Mouse (Mus musculus) CD4-positive, CD25-positive, alpha-beta regulatory T cell, adult 2 months (primary cell): ENCODE data around the gene Bco1.

Source experiments
- DNase-seq: peaks from one replicate; pipeline ENCODE4 v3.0.0-alpha.2; 2012; ENCODE audit warnings: low read depth, low spot score

Bco1 gene

DNA sequence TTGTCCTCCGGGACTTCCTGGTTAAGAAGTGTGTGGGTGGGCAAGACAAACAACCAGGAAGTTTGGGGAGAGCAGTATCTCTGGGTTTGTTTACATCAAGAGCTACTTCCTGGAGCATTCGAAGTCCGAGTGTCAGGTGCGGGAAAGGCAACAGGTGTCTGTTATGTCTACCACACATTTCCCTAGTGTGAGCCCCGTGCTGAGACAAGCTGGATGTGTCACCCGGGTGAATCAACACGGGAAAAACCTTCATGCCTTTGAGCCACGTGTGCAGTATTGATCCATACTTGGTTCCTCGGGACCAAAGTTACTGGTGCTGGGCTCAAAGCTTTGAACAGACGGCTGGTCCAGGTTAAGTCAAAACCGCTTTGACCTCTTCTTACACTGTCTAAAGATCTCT, 41.7 kb downstream of the Bco1 start:
- no peak for DNase-seq

GRCm38 (mm10) chr8:117148520-117148919, 52.9 kb downstream of the Bco1 start:
- DNase-seq, result peak; percentile 46

DNA sequence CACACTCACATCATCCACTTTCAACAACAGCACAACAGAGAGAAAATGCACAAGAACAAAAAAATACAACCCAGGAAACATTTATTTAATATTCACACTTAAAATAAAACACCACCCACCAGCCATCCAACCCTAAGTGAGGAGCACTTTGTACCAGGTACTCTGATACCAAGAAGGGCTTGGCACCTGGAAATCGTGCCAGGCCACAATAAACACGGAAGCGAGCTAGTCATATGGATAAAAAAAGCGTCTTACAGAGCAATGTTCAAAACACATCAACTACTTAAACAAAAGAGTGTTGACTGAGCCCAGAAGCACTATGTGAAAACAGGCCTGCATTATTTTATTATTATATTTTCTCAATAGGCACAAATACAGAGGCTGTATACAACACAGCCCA, 60.5 kb downstream of the Bco1 start:
- no peak for DNase-seq

- peak; percentile 62 for DNase-seq
Observed at GRCm38 (mm10) chr8:117156866-117157768, 61.5 kb downstream of the Bco1 start.

DNA sequence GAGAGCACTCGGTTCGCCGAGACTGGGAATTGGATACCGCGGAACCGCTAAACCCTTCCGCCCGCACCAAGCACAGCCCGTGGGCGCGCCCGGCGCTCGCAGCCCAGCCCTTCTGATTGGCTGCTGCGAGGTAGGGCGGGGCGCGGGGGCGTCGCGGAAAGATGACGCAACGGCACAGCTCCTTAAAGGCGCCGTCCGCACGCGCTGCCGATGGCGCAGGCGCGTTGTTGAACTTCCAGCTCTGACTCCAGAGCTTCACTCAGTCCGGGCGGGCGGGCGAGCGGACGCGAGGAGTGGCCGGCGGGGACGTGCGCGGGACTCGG, 62.1 kb downstream of the Bco1 start:
- peak; percentile 99 for DNase-seq

DNA sequence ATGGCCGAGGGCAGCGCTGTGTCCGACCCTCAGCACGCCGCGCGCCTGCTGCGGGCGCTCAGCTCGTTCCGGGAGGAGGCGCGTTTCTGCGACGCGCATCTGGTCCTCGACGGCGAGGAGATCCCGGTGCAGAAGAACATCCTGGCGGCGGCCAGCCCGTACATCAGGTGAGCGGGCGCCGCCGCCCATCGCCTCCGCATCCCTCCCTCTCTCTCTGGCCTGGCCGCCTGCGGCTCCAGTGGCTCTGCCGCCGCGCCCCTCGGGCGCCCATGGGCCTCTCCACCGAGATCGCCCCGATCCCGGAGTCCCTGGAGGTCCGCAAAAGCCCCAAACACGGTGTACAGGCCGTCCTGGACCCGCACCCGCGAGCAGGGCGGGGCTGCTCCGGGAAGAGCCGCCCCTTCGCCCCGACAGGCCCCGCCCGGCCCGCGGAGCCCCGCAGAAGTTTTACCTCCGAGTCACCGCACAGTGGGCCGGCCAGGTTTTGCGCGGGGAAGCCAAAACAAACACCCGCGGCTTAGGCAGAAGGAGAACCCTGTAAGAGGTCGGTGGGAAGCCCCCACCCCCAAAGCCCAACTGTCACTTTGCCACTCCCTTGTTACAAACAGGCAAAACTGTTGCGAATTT, 62.6 kb downstream of the Bco1 start, which contains the start of gene Gan:
Gene Gan (plus strand): TSS at position 1 of the 627 bp plus-strand sequence.
- DNase-seq, result peak; percentile 67

GRCm38 (mm10) chr8:117159031-117159430, 63.4 kb downstream of the Bco1 start:
- DNase-seq, result no peak

DNA sequence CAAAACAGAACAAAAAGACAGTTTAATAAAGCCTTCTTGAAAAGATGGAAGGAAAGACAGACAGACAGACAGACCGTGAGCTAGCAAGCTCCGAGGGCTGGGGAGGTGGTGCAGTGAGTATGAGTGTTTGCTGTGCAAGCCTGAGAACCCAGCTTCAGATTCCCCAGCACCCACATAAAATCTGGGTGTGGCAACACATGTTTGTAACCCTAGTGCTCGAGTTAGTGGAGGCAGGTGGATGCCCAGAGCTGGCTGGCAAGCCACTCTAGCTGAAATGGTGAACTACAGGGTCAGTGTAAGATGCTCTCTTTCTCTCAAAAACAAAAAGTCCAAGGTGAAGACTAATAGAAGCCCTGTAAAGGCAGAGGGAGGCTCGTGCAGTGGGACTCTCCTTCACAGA, 69.3 kb downstream of the Bco1 start:
- DNase-seq, result no peak

GRCm38 (mm10) chr8:117165542-117165941, 69.9 kb downstream of the Bco1 start:
- no peak for DNase-seq

DNA sequence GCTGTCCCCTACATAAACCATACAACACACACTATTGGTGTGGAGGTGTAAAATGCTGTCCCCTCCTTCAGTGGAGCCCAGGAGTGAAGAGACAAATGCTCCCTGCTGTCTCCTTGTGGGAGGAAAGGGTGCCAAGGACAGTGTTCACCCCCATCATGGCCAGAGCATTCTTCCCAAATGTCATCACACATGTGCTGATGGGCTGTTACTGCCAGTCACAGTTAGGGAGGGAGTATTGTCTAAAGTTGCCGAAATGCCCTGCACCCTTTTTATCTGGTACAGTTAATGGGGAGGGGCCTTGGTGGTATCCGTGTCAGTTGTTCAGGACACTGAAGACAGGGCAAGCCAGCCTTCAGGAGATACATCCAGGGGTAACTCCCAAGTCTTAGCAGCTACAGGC, 70.9 kb downstream of the Bco1 start:
- no peak for DNase-seq

DNA sequence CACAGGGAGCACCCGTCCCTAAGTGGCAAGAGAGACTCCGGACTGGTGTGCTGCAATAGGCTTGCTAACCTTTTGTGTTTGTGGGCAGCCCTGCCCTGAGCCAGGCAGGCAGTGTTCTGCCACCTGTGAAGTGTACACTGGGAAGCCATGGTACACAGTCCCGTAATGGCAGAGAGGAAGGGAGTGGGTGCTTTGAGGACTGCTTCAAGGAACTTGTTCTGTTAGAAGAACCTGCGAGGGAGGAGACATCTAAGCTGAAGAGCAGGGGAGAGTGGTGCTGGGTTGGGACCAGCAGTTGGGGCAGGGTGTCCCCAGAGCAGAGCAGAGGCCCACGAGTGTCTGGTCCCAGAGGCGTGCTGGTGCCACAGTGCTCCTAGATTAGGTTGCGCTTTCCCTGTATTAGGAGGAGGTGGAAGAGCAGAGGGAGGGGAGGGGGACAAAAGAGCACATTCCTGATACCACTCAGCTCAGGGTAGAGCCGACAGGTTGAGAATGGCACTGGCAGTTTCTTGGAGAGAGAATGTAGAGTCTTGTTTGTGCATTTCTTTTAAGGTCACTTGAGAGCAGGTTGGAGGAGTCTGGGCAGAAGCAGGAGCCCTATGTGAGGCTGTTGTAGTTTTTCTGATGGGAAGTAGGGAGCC, 71.7 kb downstream of the Bco1 start:
- no peak for DNase-seq

- no peak for DNase-seq
Observed at GRCm38 (mm10) chr8:117168378-117168777, 72.7 kb downstream of the Bco1 start.

GRCm38 (mm10) chr8:117171826-117172225, 76.2 kb downstream of the Bco1 start:
- no peak for DNase-seq

DNA sequence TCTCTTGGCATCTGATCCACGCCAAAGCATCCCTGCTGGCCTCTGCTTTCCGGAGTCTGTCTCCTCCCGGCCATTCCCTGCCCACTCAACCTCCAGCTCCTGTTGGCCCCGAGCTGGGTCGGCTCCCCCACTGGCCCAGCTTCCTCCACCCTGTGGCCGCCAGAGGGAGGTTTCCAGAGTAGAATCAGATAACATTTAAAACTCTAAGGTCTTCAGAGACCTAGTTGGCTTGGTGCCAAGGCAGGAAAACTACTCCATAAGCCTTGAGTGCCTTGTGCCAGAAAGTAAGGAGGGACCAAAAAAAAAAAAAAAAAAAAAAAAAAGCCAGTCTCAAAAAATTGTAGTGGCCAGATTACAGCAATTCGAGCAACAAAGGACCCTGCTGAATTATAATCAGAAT, 77.2 kb downstream of the Bco1 start:
- DNase-seq, result no peak

- no peak for DNase-seq
Observed at GRCm38 (mm10) chr8:117173690-117174089, 78.0 kb downstream of the Bco1 start.

- no peak for DNase-seq
Observed at GRCm38 (mm10) chr8:117174536-117174935, 78.9 kb downstream of the Bco1 start.

- no peak for DNase-seq
Observed at GRCm38 (mm10) chr8:117176308-117176707, 80.7 kb downstream of the Bco1 start.

DNA sequence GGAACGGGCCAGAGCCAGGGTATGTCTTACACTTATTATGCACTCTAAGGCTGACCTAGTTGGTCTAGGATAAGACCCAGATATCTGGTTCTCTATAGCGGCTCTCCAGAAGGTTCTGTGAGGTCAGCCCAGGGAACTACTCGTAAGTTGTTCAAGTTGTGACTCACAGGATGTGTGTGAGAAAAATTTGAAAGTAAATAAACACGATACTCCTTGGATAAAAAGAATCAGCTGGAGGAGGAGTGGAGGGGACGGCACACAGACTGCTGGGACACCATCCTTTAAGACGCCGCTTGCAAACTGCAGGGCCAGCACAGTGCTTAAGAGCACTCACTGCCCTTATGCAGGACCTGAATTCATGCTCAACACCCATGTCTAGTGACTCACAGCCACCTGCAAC, 81.6 kb downstream of the Bco1 start:
- DNase-seq, result no peak

DNA sequence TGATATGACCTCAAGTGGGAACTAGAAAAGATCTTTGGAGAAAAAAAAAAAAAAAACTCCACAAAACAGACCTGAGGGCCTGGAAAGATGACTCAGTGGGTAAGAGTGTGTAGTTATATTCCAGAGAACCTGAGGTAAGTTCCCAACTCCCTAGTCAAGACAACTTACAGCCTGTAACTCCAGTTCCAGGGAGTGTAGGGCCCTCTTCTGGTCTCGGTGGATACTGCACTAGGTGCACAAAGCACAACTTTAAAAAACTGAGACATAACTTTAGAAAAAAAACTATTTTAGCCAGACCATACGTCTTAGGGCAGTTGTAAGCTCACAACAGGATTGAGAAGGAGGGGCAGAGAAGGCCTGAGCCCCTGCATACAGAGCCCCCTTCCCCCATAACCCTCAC, 82.4 kb downstream of the Bco1 start:
- no peak for DNase-seq

DNA sequence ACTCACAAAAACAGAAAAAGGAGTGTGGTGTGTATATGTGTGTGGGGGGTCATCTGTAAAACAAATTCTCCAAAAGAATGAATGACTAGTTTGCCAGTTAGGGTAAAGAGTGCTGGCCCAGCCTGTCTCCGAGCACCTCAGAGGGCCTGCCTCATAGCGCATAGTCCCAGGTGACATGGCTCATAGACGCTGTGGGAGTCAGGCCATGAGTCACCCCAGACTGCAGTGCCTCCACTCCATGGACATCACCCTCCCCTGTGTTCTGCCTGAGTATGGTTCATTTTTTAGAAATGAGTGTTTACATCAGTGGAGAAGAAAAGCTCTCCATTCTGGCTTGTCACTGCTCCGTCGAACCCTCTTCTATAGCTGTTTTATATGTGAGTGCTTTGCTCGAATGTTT, 83.0 kb downstream of the Bco1 start:
- DNase-seq, result no peak

- no peak for DNase-seq
Observed at GRCm38 (mm10) chr8:117182746-117183145, 87.1 kb downstream of the Bco1 start.
